Mouse (Mus musculus): ENCODE results near the gene Fth1. TPM values are rescaled to one million over a fixed set of nuclear protein-coding genes. Genes with fewer than 3 reads are reported as not detected.

Gene Fth1
- polyA plus RNA-seq, 1 experiment from 2014 or later, result 1,356 TPM

DNA sequence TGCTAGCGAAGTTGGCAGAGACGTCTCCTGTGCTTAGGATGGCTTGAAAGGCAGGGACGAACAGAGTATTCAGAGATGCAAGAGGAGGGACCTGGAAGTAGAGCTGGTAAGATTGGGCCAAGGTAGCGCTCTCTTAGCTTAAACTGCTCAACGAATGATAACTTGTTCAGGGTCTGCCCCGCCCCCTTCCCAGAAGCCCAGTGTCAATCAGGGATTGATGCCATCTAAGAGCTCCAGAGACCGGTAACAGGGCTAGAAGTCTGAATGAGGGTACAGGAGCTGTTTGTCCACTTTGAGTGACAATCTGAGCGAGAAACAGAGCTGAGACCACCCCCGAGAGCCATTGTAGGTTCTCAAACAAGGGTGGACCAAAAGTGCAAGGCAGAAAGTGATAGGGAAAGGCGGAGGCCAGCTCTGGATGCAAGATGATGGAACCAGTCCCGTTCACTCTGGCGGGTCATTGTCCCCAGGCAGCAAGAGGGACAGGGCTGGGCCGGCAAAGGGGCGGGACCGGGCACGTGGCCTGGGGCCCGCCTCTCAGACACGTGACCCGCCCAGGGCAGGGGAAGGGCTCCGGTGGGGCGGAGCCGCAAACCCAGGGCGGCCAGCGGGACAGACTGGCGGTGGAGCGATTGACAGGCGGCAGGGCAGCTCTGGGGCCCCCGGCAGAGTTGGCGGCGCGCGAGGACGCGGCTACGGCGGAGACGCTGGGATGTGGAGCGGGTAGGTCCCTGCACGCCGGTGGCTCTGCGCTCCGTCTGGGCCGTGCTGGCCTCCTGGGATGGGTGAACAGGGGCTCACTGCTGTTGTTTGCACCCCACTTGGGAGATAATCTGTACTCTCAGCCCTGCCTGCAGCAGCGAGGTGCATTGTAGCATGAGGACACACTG, 37.5 kb downstream of the Fth1 start:
- Histone ChIP-seq H3K27me3 (peaks cover 10% of the 10 kb centered on the region), H3K4me1 (replicated peaks) (peaks cover 26% of the 10 kb centered on the region), H3K36me3 (no peaks in the 10 kb centered on the region), H3K4me2 (replicated peaks) (peak overlapping the region; percentile 91), H3K4me3 (replicated peaks) (peak overlapping the region; percentile 57), H3K9me3 (no peaks in the 10 kb centered on the region), H3K27ac (peak overlapping the region; percentile 67), H3K9ac (replicated peaks) (peak overlapping the region; percentile 80)
- 4% methylated on average over 44 of the region's 44 CpGs for WGBS
- peak; percentile 96 for ATAC-seq

- H3K4me3 ChIP-seq (replicated peaks), result peak overlapping the region; percentile 57
- H3K9me3 ChIP-seq, result no peaks in the 10 kb centered on the region
- H3K9ac ChIP-seq (replicated peaks), result peak overlapping the region; percentile 80
- H3K4me1 ChIP-seq (replicated peaks), result peaks cover 27% of the 10 kb centered on the region
- peak overlapping the region; percentile 91 for H3K4me2 ChIP-seq (replicated peaks)
- H3K36me3 ChIP-seq, result no peaks in the 10 kb centered on the region
- H3K27me3 ChIP-seq, result peaks cover 10% of the 10 kb centered on the region
- 3% methylated on average over 3 of the region's 3 CpGs for WGBS
- no peak for ATAC-seq
- peak overlapping the region; percentile 67 for H3K27ac ChIP-seq
Observed at GRCm38 (mm10) chr19:10018527-10018818, 38.1 kb downstream of the Fth1 start.

DNA sequence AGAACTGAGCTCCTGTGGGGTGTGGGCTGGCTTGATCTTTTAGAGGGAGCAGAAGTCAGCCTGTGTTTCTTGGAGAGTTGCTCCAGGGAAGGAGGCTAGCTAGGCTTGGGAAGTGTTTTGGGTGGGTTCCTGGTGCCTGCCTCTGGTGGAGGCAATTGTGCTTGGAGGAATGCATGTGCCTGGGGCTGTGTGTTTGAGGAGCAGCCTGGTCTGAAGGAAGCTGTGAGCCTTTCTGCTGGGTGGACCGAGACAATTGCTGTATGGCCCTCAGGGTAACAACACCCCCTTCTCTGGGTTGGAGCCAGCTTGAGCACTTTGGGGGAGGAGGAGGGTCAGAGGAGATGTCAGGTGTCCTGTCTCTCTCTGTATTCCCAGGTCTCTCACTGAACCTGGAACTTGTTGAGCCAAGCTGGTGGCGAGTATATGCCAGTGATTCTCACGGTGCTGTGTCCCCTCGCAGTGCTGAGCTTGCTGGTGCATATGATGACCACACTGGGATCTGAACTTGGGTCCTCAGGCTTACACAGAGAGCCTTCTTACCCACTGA, 38.9 kb downstream of the Fth1 start:
- H3K9me3 ChIP-seq, result no peaks in the 10 kb centered on the region
- peak overlapping the region; percentile 91 for H3K4me2 ChIP-seq (replicated peaks)
- H3K4me1 ChIP-seq (replicated peaks), result peaks cover 27% of the 10 kb centered on the region
- H3K36me3 ChIP-seq, result no peaks in the 10 kb centered on the region
- H3K4me3 ChIP-seq (replicated peaks), result peak overlapping the region; percentile 57
- peaks cover 10% of the 10 kb centered on the region for H3K27me3 ChIP-seq
- H3K9ac ChIP-seq (replicated peaks), result peak overlapping the region; percentile 80
- H3K27ac ChIP-seq, result no peak overlapping the region
- no peak for ATAC-seq
- whole genome bisulfite sequencing, result 72% methylated on average over 4 of the region's 4 CpGs

DNA sequence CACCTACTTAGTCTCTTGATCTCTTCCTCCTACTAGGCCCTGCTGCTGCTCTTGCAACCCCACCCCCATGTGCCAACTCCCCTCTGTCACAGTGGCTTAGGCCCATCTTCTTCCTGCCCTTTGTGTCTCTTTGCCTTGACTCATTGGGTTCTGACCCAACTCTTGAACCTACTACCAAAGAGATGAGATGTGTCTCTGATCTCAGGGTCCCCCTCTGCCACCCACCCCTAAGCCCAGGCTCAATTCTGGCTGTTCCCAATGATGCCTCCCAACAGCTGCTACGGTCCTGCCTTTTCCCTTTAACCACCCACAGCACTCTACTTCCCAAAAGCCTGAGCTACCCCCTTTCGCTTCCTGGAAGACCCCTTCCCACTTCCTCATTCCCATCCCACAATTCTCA, 41.6 kb downstream of the Fth1 start:
- Histone ChIP-seq H3K9ac (replicated peaks) (no peak overlapping the region), H3K36me3 (no peaks in the 10 kb centered on the region), H3K27me3 (peaks cover 10% of the 10 kb centered on the region), H3K27ac (no peak overlapping the region), H3K4me3 (replicated peaks) (no peak overlapping the region), H3K9me3 (no peaks in the 10 kb centered on the region), H3K4me2 (replicated peaks) (no peak overlapping the region), H3K4me1 (replicated peaks) (peaks cover 31% of the 10 kb centered on the region)
- WGBS, result 83% methylated on average over 2 of the region's 2 CpGs
- no peak for ATAC-seq

GRCm38 (mm10) chr19:10022414-10023303, 42.3 kb downstream of the Fth1 start:
- no peaks in the 10 kb centered on the region for H3K9me3 ChIP-seq
- H3K4me1 ChIP-seq (replicated peaks), result peaks cover 30% of the 10 kb centered on the region
- H3K36me3 ChIP-seq, result 0 out of 2 replicates have a peak, but pooled peaks cover 6% of the 10 kb centered on the region
- H3K4me3 ChIP-seq (replicated peaks), result no peak overlapping the region
- H3K4me2 ChIP-seq (replicated peaks), result no peak overlapping the region
- no peak overlapping the region for H3K9ac ChIP-seq (replicated peaks)
- ATAC-seq, result no peak
- no peak overlapping the region for H3K27ac ChIP-seq
- H3K27me3 ChIP-seq, result peaks cover 10% of the 10 kb centered on the region
- WGBS, result 64% methylated on average over 5 of the region's 5 CpGs

DNA sequence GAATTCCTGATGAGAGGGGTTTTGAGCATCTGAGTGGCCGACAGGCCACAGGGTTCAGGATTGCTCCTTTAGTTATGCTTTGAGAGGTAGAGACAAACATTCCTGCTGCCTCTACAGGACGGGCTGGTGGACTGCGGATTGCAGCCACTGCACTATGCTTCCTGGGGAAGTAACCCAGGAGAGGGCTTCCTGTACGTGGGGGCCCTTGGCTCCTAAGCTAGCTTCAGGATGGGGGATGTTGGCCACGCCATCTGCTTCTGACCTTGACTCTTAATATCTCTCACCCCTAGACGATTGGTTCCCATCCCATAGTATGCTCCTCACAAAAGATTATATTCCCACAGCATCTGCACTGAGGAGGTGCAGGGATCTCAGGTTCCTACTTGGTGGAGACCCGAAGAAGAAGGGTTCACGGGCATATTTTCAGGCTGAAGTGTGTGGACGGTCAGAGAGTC, 42.9 kb downstream of the Fth1 start:
- Histone ChIP-seq H3K9ac (replicated peaks) (no peak overlapping the region), H3K27me3 (peaks cover 10% of the 10 kb centered on the region), H3K4me1 (replicated peaks) (peaks cover 25% of the 10 kb centered on the region), H3K27ac (no peak overlapping the region), H3K9me3 (no peaks in the 10 kb centered on the region), H3K4me2 (replicated peaks) (no peak overlapping the region), H3K36me3 (peaks cover 13% of the 10 kb centered on the region; the same call in 1 of the 2 replicates), H3K4me3 (replicated peaks) (no peak overlapping the region)
- ATAC-seq, result no peak
- 66% methylated on average over 9 of the region's 9 CpGs for WGBS

DNA sequence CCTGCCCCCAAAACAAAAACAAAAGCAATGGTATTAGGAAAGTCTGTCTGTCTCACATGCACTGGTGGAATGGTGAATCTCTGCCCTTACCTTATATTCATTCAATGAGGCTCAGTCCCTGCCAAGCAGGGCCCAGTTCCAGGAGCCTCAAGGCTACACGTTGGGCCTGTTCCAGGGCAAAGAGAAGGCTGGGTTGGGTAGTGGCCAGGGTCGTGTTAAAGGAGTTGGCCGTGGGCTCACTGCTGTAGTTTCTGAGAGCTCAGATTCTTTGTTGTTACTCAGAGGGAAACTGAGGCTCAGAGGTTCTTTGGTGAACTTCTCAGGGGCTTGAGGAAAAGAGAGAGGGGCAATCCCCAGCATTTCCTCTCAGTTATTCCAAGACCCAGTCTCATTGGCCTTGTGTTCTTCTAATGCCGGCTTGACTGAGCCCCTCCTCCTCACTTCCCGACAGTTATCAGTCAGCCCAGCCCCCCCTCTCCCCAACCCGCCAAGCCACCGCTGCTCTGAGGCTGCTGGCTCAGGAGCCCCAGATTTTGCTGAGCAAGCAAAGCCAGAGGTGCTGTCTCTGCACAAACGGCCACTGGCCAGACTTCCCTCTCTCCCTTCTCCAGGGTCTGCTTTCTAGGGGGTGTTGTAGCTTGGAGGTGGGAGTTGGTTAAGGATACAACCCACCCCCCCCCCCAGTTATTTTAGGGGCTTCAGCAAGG, 44.9 kb downstream of the Fth1 start:
- ATAC-seq, result no peak
- H3K36me3 ChIP-seq, result peaks cover 15% of the 10 kb centered on the region; the same call in 1 of the 2 replicates
- 20% methylated on average over 8 of the region's 8 CpGs for WGBS
- peak overlapping the region; percentile 30; the same call in 1 of the 2 replicates for H3K27ac ChIP-seq
- H3K4me3 ChIP-seq (replicated peaks), result no peak overlapping the region
- H3K9me3 ChIP-seq, result no peaks in the 10 kb centered on the region
- 0 out of 2 replicates have a peak, but pooled peaks cover 12% of the 10 kb centered on the region for H3K4me1 ChIP-seq (replicated peaks)
- no peaks in the 10 kb centered on the region for H3K27me3 ChIP-seq
- 0 out of 2 replicates have a peak overlapping the region, but pooled peaks have one; percentile 19 for H3K9ac ChIP-seq (replicated peaks)
- H3K4me2 ChIP-seq (replicated peaks), result no peak overlapping the region

DNA sequence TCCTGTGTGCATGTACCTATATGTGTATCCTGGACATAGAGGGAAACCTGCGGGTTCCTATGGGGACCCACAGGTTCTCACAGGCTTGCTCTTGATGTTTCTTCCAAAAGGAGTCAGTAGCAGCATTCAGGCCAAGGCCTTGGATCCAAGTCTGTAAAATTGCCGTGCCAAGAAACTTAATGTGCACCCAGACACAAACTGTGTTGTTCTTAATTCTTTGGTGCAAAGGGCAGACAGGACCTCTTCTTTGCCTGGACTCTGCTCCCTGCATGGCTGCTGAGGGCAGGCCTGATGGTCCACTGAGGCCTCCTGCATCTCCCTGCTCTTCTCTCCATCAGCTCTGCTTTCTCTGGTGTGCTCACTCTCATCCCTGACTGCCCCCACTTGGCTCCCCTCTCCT, 49.3 kb downstream of the Fth1 start:
- WGBS, result 91% methylated on average over 2 of the region's 2 CpGs

GRCm38 (mm10) chr19:10033211-10033973, 53.0 kb downstream of the Fth1 start:
- H3K4me3 ChIP-seq (replicated peaks), result no peak overlapping the region
- peaks cover 2% of the 10 kb centered on the region; the same call in 1 of the 2 replicates for H3K36me3 ChIP-seq
- H3K9ac ChIP-seq (replicated peaks), result no peak overlapping the region
- peaks cover 7% of the 10 kb centered on the region for H3K4me1 ChIP-seq (replicated peaks)
- WGBS, result 38% methylated on average over 8 of the region's 8 CpGs
- no peaks in the 10 kb centered on the region for H3K27me3 ChIP-seq
- peak; percentile 54; the same call in 1 of the 2 replicates for ATAC-seq
- no peak overlapping the region for H3K27ac ChIP-seq
- H3K4me2 ChIP-seq (replicated peaks), result no peak overlapping the region
- H3K9me3 ChIP-seq, result no peaks in the 10 kb centered on the region

More for the DNA sequence above, 49.3 kb downstream of the Fth1 start:
- Histone ChIP-seq H3K4me3 (replicated peaks) (no peak overlapping the region), H3K27me3 (no peaks in the 10 kb centered on the region), H3K36me3 (peaks cover 15% of the 10 kb centered on the region; the same call in 1 of the 2 replicates), H3K9me3 (no peaks in the 10 kb centered on the region), H3K9ac (replicated peaks) (no peak overlapping the region), H3K4me2 (replicated peaks) (no peak overlapping the region), H3K27ac (no peak overlapping the region), H3K4me1 (replicated peaks) (peaks cover 12% of the 10 kb centered on the region)
- no peak for ATAC-seq

DNA sequence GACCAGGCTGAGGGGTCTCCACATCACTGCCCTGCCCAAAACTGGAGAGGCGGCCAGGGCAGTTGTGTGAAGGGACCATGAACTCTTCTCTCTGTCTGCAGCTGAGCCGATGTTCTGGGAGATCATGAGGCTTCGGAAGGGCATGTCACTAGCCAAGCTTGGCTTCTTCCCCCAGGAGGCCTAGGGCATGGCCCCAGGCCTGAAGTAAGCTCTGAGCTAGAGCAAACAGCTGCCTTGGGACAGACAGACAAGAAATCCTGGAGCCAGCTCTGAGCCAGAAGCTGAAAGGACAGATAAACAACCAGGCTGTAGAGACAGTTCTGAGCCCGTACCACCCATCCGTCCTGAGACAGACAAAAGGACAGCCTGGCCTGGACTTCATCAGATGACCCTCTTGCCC, 54.0 kb downstream of the Fth1 start:
- no peak for ATAC-seq
- Histone ChIP-seq H3K27me3 (peaks cover under 1% of the 10 kb centered on the region; the same call in 1 of the 2 replicates), H3K4me1 (replicated peaks) (peaks cover 12% of the 10 kb centered on the region), H3K4me2 (replicated peaks) (no peak overlapping the region), H3K36me3 (no peaks in the 10 kb centered on the region), H3K9me3 (no peaks in the 10 kb centered on the region), H3K4me3 (replicated peaks) (no peak overlapping the region), H3K9ac (replicated peaks) (0 out of 2 replicates have a peak overlapping the region, but pooled peaks have one; percentile 4), H3K27ac (no peak overlapping the region)
- WGBS, result 70% methylated on average over 5 of the region's 5 CpGs
